Mouse (Mus musculus): ENCODE data around the gene Zswim8.

- TF ChIP-seq POLR2A (IDR thresholded peaks at IDR 0.05; ENCODE audit: borderline replicate concordance, extremely low read depth, low read depth, low read length) (no peak), CTCF (IDR thresholded peaks at IDR 0.05; ENCODE audit: insufficient read depth, low read length) (no peak)
These were observed 8.8 kb upstream of the Zswim8 start for GRCm38 (mm10) chr14:20698515-20698914.

Measured in lung, adult 2 months (tissue).